Mouse (Mus musculus): Measurements from ENCODE around the gene Snrpd3.
"Not testable (repeated sequence)": the region's sequence is repeated elsewhere in the genome, so short reads cannot be mapped to it uniquely, and the experiment has no call there.

The Snrpd3 gene

DNA sequence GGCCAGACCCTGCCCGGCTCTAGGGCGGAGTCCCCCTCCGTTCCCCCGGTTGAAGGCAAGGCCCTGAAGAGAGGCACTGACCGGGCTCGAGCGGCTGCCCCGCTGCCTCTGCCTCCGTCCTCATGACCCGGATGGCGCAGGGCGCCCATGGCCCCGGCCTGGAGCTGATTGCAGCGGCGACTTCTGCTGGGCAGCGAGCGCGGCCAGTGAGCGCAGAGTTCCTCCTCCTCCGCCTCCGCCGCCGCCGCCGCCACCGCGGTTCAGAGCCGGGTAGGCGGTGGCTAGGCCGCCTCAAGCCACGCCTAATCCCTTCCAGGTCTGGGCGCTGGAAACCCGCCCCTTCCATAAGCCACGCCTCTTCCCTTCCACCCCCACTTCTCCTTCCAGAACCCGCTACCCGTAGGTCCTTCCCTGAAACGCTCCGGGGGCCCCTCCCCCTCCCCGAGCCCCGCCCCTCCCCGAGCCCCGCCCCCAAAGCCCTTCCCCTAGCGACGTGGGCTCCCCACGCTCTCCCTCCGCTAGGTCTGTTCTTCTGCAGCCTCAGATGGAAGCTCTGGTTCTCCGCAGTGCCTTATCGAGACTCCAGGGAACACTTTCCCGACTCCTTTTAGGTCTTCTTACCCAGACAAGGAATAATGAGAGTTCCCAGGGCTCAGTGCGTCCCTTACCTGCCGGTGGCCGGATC, at the start of gene Snrpd3:
Gene Snrpd3 (plus strand): TSS at position 479 of the 685 bp plus-strand sequence.
- DNase-seq (ENCODE audit: low spot score in 2 of 2): peak; percentile 96

DNA sequence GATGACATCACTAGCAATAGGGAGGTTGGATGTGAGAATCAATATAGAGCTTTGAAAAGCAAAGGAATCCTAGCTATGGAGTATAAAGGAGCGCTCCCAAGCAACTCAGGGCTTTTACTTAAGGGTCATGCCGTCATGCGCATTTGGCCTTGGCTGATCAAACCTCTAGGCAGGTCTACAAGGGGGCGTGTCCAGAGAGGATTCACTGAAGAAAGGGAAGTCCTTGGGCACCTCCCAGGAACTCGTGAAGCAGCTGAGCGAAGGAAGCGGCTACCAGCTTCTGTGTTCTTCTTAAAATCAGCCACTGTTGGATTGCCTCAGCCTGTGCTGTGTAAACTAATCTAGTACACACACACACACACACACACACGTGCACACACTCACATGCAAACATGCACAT, 43.9 kb upstream of the Snrpd3 start:
- DNase-seq (ENCODE audit: low spot score in 2 of 2): no peak

DNA sequence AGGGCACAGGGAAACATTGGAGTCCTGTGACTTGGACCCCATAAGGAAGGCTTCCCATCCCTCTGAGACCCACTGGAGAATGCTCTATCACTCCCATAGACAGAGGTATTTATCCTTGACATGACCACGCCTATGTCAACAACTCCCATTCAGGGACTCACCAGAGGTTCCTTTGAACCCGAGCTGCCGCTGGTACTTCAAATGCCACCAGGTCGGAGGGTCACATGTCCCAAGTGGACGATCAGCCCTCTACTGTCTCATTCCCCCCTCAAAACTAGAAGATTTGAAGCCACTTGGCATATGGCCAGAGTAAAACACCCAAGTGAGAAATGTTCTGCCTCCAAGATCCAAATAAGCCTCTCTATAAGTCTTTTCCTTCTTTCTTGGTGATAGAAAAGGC, 42.8 kb upstream of the Snrpd3 start:
- DNase-seq (ENCODE audit: low spot score in 2 of 2): no peak

DNA sequence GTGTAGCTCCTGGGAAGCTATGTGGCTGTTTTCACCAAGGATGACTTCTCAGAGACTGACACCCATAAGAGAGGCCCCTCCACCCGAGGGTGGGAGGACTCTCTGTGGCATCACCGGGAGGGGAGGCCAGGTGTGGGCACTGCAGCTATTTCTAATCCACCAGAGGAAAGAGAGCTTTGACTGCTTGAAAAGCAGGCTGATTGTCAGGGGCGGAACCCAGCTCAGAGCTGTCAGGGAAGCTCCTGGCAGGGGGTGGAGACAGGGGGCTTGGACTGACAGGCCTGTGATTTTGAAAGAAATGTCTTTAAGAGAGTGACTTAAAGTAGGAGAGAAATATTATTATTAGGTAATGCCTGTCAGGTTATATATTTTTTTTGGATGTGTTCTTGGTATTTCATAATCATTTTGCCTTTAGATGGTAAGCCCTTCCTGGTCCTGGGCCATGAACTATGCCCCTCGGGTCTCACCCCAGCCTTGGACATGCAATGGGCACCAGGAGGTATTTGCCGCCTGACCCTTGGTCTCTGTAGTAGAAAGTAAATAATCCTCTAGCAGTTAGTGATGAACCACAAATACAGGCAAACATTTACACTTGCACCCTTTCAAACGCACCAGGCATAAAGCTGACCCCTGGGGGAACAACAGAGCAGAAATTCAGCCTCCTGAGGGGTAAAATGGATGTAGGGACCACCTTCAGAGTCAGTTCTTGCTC, 42.1 kb upstream of the Snrpd3 start:
- DNase-seq (ENCODE audit: low spot score in 2 of 2): peak in 1 of 2 experiments; percentile 39

DNA sequence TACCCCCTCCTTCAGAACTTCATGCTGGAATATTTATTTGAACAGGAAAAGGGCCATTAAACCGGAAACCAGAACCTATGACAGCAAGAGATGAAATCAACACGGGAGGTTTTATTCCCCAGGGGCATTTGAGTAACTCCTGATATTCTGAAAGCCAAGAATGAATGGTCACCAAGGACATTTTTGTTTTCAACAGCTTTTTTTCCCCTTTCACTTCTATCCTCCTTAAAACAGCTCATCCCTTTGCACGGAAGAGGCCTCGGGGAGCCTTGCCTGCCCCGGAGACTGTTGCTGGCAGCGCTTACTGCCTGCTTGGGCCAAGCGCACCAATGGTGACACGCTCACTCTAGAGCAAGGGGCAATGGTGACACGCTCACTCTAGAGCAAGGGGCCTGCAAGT, 40.3 kb upstream of the Snrpd3 start:
- DNase-seq (ENCODE audit: low spot score in 2 of 2): no peak

DNA sequence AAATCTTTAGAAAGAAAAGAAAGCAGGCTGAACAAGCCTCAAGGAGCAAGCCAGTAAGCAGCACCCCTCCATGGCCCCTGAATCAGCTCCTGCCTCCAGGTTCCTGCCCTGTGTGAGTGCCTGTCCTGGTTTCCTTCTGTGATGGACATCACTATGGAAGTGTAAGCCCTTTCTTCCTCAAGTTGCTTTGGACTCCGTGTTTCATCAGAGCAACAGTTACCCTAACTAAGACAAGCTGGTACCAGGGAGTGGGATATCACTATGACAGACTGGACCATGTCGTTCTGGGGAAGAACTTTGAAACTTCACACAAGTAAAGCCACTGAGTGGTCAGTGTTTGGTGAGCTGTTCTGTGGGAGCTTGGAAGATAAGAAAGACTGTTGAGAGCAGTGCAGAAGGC, 37.4 kb upstream of the Snrpd3 start:
- no peak for DNase-seq (ENCODE audit: low spot score in 2 of 2)

DNA sequence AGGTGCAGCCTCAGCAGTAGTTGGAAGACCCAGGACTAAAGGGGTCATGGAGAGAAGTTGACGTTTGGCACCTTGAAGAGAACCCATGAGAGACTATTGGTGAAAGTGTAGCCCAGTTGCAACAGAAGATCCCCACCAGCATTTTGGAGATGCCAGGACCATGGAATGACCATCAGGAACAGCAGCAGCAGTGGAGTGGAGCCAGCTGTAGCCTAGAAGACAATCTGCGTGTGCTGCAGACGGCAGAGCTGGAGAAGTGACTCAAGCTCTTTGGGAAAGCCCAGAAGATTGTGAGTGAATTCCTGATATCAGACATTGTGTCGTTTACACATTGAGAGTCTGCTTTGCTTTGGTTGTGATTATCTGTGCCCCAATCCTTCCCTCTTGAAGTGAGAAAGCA, 35.6 kb upstream of the Snrpd3 start:
- DNase-seq (ENCODE audit: low spot score in 2 of 2): no peak

DNA sequence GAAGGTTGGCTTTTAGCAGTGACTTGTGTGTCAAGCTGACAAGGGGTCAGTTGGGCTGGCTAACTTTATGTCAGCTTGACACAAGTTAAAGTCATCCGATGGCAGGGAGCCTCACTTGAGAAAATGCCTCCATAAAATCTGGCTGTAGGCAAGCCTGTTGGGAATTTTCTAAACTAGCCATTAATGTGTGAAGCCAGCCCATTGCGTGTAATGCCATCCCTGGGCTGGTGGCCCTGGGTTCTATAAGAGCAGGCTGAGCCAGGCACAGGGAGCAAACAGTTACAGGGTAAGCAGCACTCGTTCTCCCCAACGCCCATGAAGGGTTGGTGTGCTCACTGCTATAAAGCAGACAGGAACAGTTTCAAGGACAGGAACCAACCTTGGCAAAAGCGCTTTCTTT, 35.1 kb upstream of the Snrpd3 start:
- no peak for DNase-seq (ENCODE audit: low spot score in 2 of 2)

DNA sequence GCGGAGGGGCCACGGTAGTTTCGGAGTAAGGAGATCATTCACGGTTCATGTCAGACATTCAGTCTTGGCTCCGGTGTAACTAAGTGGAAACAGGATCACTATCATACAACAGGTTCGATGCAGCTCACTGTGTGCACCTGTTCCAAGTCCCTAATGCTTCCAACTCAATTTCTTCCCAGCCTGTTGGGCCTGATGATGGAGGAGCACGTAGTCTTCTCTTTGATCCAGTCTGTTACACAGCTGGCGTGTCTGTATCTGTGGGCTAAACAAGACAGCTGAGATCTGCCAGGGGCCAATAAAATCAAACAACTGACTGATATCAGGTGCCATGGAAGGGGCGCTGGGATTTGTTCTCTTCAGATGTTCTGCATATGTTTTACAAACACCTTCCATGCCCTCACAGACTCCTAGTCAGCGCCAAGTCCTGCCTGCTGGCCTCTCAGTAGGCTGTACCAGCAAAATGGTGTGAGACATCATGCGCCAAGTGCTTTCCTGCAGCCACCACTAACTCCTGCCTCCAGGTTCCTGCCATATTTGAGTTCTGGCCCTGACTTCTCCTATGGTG, 34.4 kb upstream of the Snrpd3 start:
- DNase-seq (ENCODE audit: low spot score in 2 of 2): no peak

DNA sequence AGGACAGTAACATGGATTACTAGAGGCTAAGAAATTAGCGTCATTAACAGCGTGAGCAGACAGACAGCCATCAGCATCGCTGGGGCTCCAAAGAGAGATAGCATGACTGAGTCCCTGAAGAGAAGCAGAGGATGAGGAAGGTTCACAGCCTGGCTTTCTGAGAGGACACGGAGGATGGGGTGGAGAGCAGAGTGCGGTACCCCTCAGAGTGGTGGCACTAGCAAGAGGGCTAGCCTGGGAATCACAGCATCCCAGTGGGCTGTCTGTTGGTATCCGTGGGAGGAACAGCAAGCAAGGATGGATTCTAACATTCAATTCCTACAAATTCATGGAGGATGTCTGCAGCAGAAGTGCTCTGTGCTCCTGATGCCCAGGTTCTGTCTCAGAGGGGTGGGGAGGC, 33.3 kb upstream of the Snrpd3 start:
- DNase-seq (ENCODE audit: low spot score in 2 of 2): no peak

DNA sequence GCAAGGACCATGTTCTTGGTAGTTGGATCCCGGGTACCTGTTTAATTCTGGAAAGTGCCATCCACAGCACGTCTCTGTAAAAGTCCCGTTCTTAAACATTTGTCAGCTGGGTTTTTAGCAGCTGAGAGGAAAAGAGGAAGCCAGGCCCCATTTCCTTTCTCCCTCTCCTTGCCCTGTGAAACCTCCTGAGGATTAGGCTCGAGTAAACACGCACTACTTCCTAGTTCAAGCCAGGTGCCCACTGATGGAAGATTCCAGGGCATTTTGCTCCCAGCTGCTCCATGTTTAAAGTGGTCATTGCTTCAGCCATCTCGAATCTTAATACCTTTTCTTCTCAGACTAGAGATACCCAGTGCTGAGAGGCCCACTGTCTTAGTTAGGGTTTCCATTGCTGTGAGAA, 32.6 kb upstream of the Snrpd3 start:
- no peak for DNase-seq (ENCODE audit: low spot score in 2 of 2)

DNA sequence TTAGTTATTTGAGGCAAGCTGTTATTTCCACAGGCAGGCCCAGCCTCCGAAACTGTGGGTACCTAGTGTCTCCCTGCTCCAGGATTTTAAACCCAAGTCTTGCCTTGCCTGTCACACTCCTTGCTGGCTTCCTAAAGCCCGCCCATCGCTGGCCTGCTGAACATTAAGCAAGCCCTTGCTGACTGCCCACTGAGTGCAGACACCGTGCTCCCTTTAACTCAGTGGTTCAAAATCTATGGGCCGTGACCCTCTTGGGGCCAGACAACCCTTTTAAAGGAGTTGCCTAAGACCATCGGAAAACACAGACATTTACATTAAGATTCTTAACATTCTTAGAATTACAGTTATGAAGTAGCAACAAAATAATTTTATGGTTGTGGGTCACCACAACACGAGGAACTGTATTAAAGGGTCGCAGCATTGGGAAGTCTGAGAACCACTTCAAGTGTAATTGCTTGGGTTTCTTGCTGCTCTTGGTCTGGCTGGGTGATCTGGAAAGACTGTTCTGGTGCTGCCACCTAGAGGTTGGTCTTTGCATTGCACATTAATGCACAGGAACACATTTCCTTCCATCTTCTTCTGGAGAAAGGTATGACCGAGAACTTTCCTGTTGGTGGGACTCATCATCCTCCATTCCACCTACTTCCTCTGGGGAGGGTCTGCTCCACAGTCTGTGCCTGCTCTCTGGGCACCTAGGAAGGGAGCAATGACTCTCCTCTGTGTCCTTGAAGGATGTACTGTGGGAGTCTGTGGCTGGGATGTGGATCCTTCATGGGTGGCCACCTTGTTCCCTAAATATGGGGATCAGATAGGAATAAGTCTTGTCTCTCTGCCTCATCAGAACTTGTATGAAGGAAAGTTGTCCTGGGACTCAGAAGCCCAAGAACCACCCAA, 31.0 kb upstream of the Snrpd3 start:
- peak; percentile 78 to 89 for DNase-seq (ENCODE audit: low spot score in 2 of 2)

DNA sequence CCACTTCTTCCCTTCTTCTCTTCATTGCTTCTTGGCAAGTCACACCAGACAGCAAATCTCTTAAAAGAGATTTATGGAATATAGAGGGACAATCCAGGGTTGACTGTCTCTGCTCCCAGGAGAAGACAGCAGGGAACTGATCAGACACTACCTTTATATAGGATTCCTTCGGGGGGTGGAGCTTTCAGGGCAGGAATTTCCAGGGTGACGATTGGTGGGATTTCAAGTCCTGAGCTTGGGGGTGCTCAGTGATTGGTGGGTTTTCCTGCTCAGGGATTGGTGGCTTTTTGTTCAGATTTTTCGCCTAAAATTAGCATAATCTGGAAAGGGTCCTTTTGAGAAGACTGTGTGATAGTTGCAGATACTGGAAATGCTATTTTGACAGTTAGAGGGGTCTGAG, 30.2 kb upstream of the Snrpd3 start:
- DNase-seq (ENCODE audit: low spot score in 2 of 2): no peak

DNA sequence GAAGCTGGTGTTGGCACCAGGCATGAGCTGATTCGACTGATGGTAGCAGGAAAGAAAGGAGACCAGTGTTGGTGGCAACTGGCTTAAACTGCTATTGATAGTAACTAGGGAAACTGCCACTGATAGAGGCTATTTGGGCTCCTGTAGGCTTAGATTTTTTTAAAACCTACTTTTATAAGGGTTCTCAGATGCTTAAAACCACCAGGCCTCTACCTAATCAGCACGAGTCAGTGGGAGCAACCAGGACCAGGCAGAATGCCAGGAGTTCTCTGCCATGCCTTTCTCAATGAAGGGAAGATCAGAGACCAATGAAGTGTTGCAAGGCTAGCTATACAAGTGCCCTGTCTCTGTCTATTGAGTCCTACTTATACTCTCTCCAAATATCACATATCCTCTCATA, 27.8 kb upstream of the Snrpd3 start:
- no peak for DNase-seq (ENCODE audit: low spot score in 2 of 2)

DNA sequence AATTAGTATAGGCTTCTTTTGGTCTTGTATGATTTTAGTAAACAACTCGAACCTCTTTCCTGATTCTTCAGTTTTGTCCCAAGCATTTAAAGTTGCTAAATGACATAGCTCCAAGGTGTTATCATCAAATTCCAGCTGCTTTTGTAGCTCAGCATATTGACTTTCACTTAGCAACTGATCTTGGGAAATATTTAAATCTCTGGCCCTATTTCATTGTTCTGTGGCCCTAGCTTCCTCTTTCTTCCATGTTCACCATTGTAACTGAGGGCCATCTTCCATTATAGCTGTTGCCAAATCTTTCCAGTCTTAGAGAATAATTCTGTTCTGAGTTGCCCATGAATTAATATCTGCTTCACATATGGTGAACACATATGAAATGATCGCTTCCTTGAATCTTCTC, 26.6 kb upstream of the Snrpd3 start:
- no peak for DNase-seq (ENCODE audit: low spot score in 2 of 2)

DNA sequence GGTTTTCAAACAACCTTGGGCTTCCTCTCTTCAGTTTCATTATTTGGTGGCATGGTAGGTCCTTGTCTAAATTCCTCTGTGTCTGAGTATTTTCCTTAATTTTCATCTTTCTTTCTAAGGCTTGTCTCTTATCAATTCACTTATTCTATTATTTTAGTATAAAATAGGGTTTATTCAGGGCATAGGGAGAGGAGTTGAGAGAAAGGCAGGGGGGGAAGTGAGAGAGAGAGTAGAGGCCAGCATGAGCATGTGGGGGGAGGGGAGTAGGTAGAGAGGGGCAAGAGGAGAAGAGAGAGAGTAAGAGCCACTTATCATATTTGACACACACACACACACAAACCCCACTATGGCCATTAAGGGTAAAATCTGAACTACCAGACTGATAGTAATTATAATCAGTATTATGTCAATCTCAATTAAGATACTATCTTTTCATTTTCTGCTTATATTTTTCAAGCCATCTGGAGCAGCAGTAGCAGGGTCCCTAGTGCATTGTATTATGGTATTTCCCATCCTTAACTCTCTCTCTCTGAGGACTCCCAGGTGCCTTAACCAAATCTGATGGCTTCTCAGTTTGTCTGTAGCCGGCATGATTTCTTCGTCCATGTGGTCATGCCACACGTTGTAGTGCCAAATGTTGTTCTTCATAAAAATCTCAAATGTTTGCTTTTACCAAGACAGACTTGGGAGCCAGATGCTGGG, 26.0 kb upstream of the Snrpd3 start:
- no peak for DNase-seq (ENCODE audit: low spot score in 2 of 2)

DNA sequence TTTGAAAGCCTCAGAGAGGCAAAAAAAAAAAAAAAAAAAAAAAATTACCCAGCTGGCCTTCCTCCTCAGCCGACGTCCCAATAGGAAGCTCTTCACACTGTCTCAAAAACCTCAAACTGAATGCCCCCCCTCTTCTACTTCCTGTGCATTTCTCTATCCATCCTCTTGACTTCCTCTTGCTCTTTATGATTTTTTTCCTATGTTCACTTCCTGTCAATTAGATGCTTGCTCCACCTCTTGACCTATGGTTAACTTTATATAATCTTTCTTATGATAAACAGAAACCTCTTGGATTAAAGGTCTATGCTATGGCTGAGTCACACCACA, 25.5 kb upstream of the Snrpd3 start:
- no peak for DNase-seq (ENCODE audit: low spot score in 2 of 2)

DNA sequence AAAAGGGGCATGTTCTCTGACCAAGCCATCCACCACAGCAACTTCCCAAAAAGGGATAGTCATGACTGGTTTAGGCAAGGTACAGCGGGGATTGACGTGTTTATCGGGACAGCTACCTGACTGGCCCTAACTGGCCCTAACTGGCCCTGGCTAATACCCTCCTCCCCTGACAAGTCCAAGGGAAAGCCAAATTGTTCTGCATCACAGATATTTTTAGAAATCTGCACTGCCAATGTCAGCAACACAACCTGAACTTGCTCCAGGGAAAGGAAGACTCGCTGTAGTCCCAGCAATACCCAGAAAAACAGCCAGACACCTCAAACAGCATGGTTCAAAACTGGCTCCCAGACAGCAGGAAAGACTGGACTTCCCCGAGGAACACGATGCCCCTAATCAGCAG, 22.0 kb upstream of the Snrpd3 start:
- no peak for DNase-seq (ENCODE audit: low spot score in 2 of 2)

DNA sequence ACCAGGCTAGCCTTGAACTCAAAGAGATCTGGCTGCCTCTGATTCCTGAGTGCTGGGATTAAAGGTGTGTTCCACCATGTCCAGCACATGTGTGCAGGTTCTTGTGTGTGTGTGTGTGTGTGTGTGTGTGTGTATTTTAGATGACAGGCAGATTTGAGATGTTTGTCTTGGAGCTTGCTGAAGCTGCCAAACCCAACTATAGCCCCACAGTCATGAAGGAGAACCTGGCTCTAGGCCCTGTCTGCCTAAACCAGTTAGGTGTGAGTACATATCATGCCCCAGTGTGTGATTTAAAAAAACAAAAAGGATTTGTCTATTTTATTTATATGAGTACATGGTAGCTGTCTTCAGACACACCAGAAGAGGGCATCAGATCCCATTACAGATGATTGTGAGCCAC, 21.4 kb upstream of the Snrpd3 start:
- no peak for DNase-seq (ENCODE audit: low spot score in 2 of 2)

DNA sequence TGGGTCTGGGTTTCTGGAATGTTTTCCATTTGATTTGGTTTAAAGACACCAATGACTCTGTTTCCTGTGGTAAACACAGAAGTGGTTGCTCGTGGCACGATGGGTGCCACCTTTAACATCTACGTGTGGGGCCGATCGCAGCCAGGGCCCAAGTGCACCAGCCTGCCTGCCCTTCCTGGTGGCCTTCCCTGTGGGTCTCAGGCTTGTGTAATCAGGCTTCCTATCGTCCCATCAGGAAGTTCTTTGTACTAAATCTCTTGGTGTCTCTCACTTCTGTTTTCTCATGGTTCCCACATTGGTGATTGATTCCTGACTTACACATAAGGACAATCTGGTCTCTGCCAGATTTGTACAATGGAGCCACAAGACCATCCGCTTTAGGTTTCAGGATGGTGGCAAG, 18.1 kb upstream of the Snrpd3 start:
- DNase-seq (ENCODE audit: low spot score in 2 of 2): not testable (repeated sequence)

DNA sequence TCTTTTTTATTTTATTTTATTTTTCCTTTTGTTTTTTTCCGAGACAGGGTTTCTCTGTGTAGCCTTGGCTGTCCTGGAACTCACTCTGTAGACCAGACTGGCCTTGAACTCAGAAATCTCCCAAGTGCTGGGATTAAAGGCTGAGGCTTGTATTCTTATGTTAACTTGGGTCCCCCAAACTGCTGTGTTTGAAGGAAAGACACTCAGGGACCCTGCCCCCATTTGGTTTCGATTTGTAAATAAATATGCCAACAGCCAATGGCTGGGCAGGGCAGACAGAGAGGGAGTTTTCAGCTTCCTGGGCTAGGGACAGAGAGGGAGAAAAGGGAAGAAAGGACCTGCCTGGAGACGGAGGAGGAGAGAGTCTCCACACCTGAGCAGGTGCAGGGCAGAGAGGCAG, 17.6 kb upstream of the Snrpd3 start:
- DNase-seq (ENCODE audit: low spot score in 2 of 2): no peak

DNA sequence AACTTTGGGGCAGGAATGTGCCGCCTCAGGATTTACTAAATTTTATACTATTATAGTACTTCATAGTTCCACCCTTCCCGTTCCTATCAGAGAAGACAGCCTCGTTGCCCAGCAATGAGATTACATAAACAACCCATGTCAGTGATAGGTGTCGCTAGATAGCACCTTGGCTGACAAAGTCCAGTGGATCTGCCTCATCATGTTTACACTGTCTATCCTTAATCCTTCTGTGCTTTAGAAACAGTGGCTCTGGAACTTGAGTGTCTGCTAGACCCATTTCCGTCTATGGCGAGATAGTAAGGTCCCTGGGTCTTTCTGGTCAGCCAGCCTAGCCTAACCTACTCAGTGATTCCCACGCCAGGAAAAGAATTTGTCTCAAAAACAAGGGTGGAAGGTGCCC, 17.0 kb upstream of the Snrpd3 start:
- no peak for DNase-seq (ENCODE audit: low spot score in 2 of 2)
